8 mouse cellular contexts compared by ENCODE assay signal in genomic region chr4:117390850-117391795, GRCm38 (mm10).
DNase-seq lines count a peak whose midpoint lies in the region; ATAC-seq lines count a peak whose summit lies in the region.
"Had no signal": no experiment of that assay in that cellular context is flagged by ENCODE, and none has a peak within 500 bp of the region (broad histone marks: within the 10 kb centered on the region; RNA-seq: fewer than 3 reads in every experiment).

No protein-coding gene starts in this region.

- DNase-seq in lung, postnatal 4 days, result no peak
- no peak for DNase-seq in spleen, adult 18-20 months
- DNase-seq in spleen, postnatal 36 days (ENCODE audit: low spot score in 2 of 2), result no peak
- DNase-seq: cerebellum, adult 18-20 months had no signal

- H3K36me3 ChIP-seq in lung, embryonic 16.5 days (ENCODE audit: control insufficient read depth, insufficient read depth, low read length), result no peaks in the 10 kb centered on the region
- H3K36me3 ChIP-seq in forebrain, embryonic 13.5 days (ENCODE audit: poor library complexity, severe bottlenecking), result no peaks in the 10 kb centered on the region
- no peaks in the 10 kb centered on the region for H3K36me3 ChIP-seq in limb, embryonic 12.5 days
- H3K36me3 ChIP-seq in stomach, embryonic 16.5 days (ENCODE audit: control insufficient read depth, insufficient read depth, low read length), result no peaks in the 10 kb centered on the region

- H3K4me3 ChIP-seq in lung, embryonic 16.5 days (ENCODE audit: low read length), result peak overlapping the region; percentile 15
- H3K4me3 ChIP-seq in forebrain, embryonic 13.5 days, result no peak overlapping the region
- H3K4me3 ChIP-seq in limb, embryonic 12.5 days (replicated peaks), result peak overlapping the region; percentile 3; the same call in 1 of the 2 replicates
- no peak overlapping the region for H3K4me3 ChIP-seq in stomach, embryonic 16.5 days (replicated peaks; ENCODE audit: low read length)

- no peak overlapping the region for H3K27ac ChIP-seq in lung, embryonic 16.5 days (ENCODE audit: low read length)
- H3K27ac ChIP-seq in forebrain, embryonic 13.5 days, result no peak overlapping the region
- peak overlapping the region; percentile 83; the same call in 1 of the 2 replicates for H3K27ac ChIP-seq in limb, embryonic 12.5 days
- no peak overlapping the region for H3K27ac ChIP-seq in stomach, embryonic 16.5 days (ENCODE audit: low read length)

- no peaks in the 10 kb centered on the region for H3K27me3 ChIP-seq in lung, embryonic 16.5 days (ENCODE audit: control insufficient read depth, insufficient read depth, low read depth, low read length)
- peaks cover 12% of the 10 kb centered on the region for H3K27me3 ChIP-seq in forebrain, embryonic 13.5 days
- H3K27me3 ChIP-seq in limb, embryonic 12.5 days, result peaks cover 7% of the 10 kb centered on the region; the same call in 1 of the 2 replicates
- H3K27me3 ChIP-seq in stomach, embryonic 16.5 days (ENCODE audit: control insufficient read depth, insufficient read depth, low read length), result no peaks in the 10 kb centered on the region; the same call in 1 of the 2 replicates

- no peak for ATAC-seq in lung, embryonic 16.5 days (ENCODE audit: low read depth)
- 0 out of 2 replicates have a peak, but pooled peaks have one; percentile 28 for ATAC-seq in forebrain, embryonic 13.5 days
- ATAC-seq in limb, embryonic 12.5 days (ENCODE audit: insufficient number of reproducible peaks, insufficient read depth, low FRiP score, low TSS enrichment, low read depth), result no peak
- no peak for ATAC-seq in stomach, embryonic 16.5 days (ENCODE audit: insufficient read depth, low FRiP score)

- peaks cover 12% of the 10 kb centered on the region for H3K4me1 ChIP-seq in lung, embryonic 16.5 days (replicated peaks; ENCODE audit: control insufficient read depth, insufficient read depth, low read length)
- H3K4me1 ChIP-seq in forebrain, embryonic 13.5 days, result peaks cover 27% of the 10 kb centered on the region
- peaks cover 41% of the 10 kb centered on the region for H3K4me1 ChIP-seq in limb, embryonic 12.5 days (replicated peaks)
- peaks cover 7% of the 10 kb centered on the region for H3K4me1 ChIP-seq in stomach, embryonic 16.5 days (ENCODE audit: control insufficient read depth, insufficient read depth, low read length)

- no peak overlapping the region for H3K9ac ChIP-seq in lung, embryonic 16.5 days (ENCODE audit: low read length)
- H3K9ac ChIP-seq in forebrain, embryonic 13.5 days, result no peak overlapping the region
- no peak overlapping the region for H3K9ac ChIP-seq in limb, embryonic 12.5 days (replicated peaks)
- no peak overlapping the region for H3K9ac ChIP-seq in stomach, embryonic 16.5 days (ENCODE audit: low read length)

- H3K9me3 ChIP-seq in lung, embryonic 16.5 days (ENCODE audit: control insufficient read depth, low read length), result no peaks in the 10 kb centered on the region
- H3K9me3 ChIP-seq in forebrain, embryonic 13.5 days (replicated peaks), result no peaks in the 10 kb centered on the region
- H3K9me3 ChIP-seq in limb, embryonic 12.5 days, result no peaks in the 10 kb centered on the region
- no peaks in the 10 kb centered on the region for H3K9me3 ChIP-seq in stomach, embryonic 16.5 days (replicated peaks; ENCODE audit: control insufficient read depth, low read length)

- 29% methylated on average over 22 of the region's 22 CpGs for WGBS in lung, embryonic 16.5 days
- WGBS in forebrain, embryonic 13.5 days, result 33% methylated on average over 22 of the region's 22 CpGs
- WGBS in limb, embryonic 12.5 days, result 20% methylated on average over 22 of the region's 22 CpGs
- WGBS in stomach, embryonic 16.5 days, result 38% methylated on average over 22 of the region's 22 CpGs

- H3K4me2 ChIP-seq in lung, embryonic 16.5 days (ENCODE audit: low read depth, low read length), result peak overlapping the region; percentile 38
- no peak overlapping the region for H3K4me2 ChIP-seq in forebrain, embryonic 13.5 days
- peak overlapping the region; percentile 49 for H3K4me2 ChIP-seq in limb, embryonic 12.5 days
- H3K4me2 ChIP-seq in stomach, embryonic 16.5 days (ENCODE audit: low read depth, low read length), result peak overlapping the region; percentile 19; the same call in 1 of the 2 replicates

Comparison
In these comparisons a context has a peak if more than half of its experiments do, and no peak if none do; other contexts are left out.
1. H3K4me3 ChIP-seq: peak in lung, embryonic 16.5 days (single experiment) and limb, embryonic 12.5 days (single experiment); none in forebrain, embryonic 13.5 days (single experiment) and stomach, embryonic 16.5 days (single experiment).